Mouse (Mus musculus): ENCODE data around the gene Wdr47.
"Not testable (repeated sequence)": the region's sequence is repeated elsewhere in the genome, so short reads cannot be mapped to it uniquely, and the experiment has no call there.

Gene Wdr47

GRCm38 (mm10) chr3:108590786-108591529 lies at the start of gene Wdr47:
Wdr47 (plus strand) TSS chr3:108591279.
- peak; percentile 98 for DNase-seq (ENCODE audit: inconsistent age in 2 of 2, low spot score in 1 of 2)

- no peak for DNase-seq (ENCODE audit: inconsistent age in 2 of 2, low spot score in 1 of 2)
These were observed 48.8 kb upstream of the Wdr47 start for GRCm38 (mm10) chr3:108542299-108542698.

GRCm38 (mm10) chr3:108554111-108554561 lies 36.9 kb upstream of the Wdr47 start:
- DNase-seq (ENCODE audit: inconsistent age in 2 of 2, low spot score in 1 of 2): no peak

- peak; percentile 93 to 98 for DNase-seq (ENCODE audit: inconsistent age in 2 of 2, low spot score in 1 of 2)
These were observed 36.3 kb upstream of the Wdr47 start for GRCm38 (mm10) chr3:108554587-108555312.

- no peak for DNase-seq (ENCODE audit: inconsistent age in 2 of 2, low spot score in 1 of 2)
These were observed 33.2 kb upstream of the Wdr47 start for GRCm38 (mm10) chr3:108557888-108558287.

GRCm38 (mm10) chr3:108562133-108562730 lies 28.8 kb upstream of the Wdr47 start, which contains the start of gene Tmem167b:
Tmem167b (minus strand) TSS chr3:108562466.
- peak; percentile 97 to 99 for DNase-seq (ENCODE audit: inconsistent age in 2 of 2, low spot score in 1 of 2)

DNA sequence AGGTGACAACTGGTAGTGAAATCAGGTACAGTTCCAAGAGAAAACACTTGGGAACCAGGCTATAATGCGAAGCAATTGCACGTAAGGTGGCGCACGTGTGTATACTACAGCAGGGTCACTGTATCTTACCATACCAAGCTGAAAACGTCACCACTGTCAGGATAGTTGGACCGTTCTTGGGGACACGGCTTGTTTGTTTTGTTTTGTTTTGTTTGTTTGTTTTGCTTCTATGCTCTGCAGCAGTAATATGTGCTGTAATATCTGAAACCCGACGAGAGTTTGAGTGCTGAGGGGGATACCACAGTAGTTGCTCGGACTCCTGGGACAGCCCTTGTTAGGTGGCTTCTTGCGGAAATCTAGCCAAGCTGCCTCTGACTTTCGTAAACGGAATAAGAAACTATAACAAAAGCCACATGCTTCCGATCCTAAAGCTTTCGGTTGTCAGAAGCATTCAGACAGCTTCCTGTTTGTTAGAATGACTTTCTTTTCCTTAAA lies 28.3 kb upstream of the Wdr47 start:
- no peak for DNase-seq (ENCODE audit: inconsistent age in 2 of 2, low spot score in 1 of 2)

DNA sequence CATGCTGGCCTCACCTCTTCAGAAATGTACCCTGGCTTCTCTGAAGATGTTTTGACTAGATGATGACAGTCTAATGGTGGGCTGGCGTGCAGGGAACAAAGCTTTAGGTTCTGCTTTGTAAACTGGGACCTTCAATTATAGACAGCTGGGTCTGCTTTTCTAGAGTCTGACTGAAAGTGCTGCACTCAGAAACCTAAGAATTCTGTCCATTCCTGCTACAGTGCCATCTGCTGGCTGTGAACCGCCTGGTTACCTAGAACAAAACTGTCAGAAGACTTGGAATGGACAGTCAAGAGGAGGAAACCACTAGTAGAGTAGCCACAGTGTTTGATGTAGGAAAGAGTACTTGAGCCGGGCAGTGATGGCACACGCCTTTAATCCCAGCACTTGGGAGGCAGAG lies 27.8 kb upstream of the Wdr47 start:
- peak; percentile 82 to 94 for DNase-seq (ENCODE audit: inconsistent age in 2 of 2, low spot score in 1 of 2)

- no peak for DNase-seq (ENCODE audit: inconsistent age in 2 of 2, low spot score in 1 of 2)
These were observed 22.8 kb upstream of the Wdr47 start for GRCm38 (mm10) chr3:108567990-108568877.

- not testable (repeated sequence) for DNase-seq (ENCODE audit: inconsistent age in 2 of 2, low spot score in 1 of 2)
These were observed 21.4 kb upstream of the Wdr47 start for GRCm38 (mm10) chr3:108569636-108570035.

GRCm38 (mm10) chr3:108570813-108571212 lies 20.3 kb upstream of the Wdr47 start:
- DNase-seq (ENCODE audit: inconsistent age in 2 of 2, low spot score in 1 of 2): no peak

DNA sequence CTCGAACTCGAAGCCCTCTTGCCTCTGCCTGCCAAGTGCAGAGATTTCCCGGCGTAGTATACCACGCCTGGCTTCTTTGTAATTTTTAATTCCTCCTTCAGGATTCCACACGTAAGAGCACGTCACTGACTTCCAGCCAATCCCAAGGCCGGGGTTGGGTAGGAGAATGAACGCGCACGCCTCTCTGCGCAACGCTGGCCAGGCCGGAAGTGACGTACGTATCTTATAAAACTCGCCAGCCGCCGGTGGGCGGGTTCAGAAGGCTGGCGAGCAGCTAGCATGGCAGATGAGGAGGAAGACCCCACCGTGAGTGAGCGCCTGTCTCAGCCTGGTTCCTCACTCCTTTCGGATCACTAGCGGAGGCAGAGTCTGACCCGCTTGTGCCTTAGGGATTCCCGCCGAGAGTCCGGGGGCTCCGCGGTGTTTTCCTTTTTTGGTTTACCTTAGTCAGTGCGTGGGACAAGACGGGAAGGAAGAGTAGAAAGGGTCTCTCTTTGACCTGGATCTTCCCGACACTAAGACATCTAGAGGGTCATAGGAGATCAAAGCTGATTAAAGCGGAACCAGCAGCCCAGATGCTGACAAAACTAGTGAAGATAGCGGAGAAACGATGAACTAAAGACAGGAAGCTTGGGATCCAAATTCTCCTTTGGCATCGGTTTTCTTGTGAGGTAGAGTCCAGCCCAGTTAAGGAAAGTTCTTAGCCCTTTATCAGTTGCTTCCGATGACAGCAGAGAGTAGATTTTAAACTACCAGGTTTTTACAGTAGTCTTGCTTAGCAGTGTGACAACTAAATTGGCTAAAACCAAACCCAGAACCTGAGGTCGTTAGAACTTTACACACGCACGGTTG lies 19.4 kb upstream of the Wdr47 start, which contains the start of gene Taf13:
Gene Taf13 (plus strand): TSS at position 256 of the 852 bp plus-strand sequence.
- DNase-seq (ENCODE audit: inconsistent age in 2 of 2, low spot score in 1 of 2): peak; percentile 97 to 99

DNA sequence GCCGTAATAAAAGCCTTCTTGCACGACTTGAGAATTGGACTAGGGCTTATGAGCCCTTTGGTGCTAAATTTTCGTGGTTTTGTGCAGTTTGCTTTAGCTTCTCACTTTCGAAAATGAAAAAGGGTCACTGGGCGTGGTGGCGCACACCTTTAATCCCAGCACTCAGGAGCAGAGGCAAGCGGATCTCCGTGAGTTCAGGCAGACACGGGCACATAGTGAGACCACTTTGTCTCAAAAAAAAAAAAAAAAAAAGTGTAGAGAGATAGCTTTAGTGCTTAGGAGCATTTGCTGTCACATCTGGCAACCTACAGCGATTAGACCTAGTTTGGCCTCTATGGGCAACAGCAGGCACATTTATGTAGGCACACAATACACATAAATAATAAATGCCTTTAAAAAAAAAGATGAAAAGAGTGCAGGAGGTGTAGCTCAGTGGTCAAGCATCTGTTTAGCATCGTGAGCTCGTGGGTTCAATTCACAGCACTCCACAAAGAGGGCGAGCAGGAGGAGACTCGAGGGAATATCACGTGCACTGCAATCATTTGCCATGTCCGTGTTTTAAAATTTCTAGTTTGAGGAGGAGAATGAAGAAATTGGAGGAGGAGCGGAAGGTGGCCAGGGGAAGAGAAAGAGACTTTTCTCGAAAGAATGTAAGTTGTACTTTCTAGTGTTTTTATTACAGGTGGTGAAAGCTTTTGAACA lies 18.6 kb upstream of the Wdr47 start:
- DNase-seq (ENCODE audit: inconsistent age in 2 of 2, low spot score in 1 of 2): peak in 1 of 2 experiments; percentile 49

- no peak for DNase-seq (ENCODE audit: inconsistent age in 2 of 2, low spot score in 1 of 2)
These were observed 17.1 kb upstream of the Wdr47 start for GRCm38 (mm10) chr3:108574018-108574417.

DNA sequence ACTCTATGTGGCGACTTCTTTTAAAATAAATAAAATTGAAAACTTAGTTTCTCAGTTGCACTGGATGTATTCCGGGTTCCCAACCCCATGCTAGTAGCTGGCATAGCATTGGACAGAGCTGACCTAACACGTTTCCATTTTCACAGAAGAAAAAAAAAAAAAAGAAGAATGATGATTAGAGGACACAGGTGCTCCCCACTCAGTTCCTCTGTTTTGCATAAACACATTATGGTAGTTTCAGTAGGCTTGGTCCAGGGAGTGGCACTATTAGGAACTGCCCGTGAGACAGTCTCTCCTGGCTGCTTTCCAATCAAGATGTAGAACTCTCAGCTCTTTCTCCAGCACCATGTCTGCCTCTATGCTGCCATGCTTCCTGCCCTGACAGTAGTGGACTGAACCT lies 6.5 kb upstream of the Wdr47 start:
- no peak for DNase-seq (ENCODE audit: inconsistent age in 2 of 2, low spot score in 1 of 2)

- DNase-seq (ENCODE audit: inconsistent age in 2 of 2, low spot score in 1 of 2): no peak
These were observed 2.6 kb upstream of the Wdr47 start for GRCm38 (mm10) chr3:108588446-108588845.

DNA sequence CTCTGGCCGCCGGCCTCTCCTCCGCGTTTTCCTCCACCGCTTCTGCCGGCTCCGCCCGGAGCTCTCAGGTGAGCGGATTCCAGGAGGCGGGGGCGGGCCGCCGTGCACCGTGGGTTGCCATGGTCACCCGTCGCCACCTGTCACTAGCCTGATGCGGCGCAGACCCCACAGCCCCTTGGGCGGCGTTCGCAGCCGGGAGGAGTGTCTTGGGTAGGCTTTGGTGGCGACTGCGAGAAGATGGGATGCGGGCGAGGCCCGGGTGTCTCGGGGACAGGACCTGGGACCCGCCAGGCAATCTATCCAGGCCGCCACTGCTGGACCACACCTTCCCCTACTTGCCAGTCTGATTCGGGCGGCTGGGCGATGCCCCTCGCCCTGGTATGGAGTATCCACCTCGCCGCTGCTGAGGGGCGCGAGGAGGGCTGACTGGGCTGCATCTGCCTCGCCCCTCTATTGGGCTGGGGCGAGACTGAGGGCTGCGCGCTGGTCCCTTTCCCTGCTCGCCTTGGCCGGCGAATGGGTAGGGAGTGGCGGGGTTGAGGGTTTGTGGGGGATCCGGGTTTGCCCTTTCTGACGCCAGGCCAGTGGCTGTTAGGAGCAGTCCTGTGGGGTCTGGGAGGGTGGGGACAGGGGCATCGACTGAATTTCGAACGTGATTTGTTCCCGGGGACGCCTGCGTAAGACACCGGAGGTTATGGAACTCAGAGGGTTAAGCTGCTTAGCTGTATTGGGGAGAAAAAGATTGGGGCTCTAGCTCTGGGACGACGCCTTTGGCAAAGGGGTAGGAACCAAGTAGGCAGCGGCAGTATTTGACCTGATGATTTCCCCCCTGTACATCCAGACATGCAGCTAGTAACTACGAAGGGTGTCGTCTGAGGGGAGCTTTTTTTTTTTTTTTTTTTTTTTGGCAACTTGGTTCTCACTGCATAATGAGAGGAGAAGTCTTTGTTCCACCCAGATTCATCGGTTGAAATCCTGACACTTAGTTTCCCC lies 747 bp downstream of the Wdr47 start:
- no peak for DNase-seq (ENCODE audit: inconsistent age in 2 of 2, low spot score in 1 of 2)

GRCm38 (mm10) chr3:108608906-108609305 lies 17.8 kb downstream of the Wdr47 start:
- DNase-seq (ENCODE audit: inconsistent age in 2 of 2, low spot score in 1 of 2): no peak

Measured in adrenal gland, adult (tissue).